ENCODE assay signal across 24 mouse cellular contexts in the genomic region with DNA sequence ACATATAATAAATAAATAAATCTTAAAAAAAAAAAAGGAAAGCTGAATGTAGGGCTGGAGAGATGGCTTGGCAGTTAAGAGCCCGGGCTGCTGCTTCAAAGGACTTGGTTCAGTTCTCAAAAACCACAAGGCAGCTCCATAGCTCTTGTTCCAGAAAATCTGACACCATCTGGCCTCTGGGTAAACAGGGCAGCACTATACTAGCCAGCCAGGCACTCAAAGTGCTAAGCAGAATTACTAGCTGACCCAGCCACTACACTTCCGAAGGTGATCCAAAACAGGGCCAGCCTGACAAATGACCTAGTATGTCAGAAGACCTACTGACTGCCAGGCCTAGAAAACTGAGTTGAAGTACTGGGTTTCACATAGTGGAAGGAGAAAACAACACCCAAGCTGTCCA. TPM values are rescaled to one million over a fixed set of nuclear protein-coding genes. Genes with fewer than 3 reads are reported as not detected.
DNase-seq lines count a peak whose midpoint lies in the region; ATAC-seq lines count a peak whose summit lies in the region.
"Had no signal": no experiment of that assay in that cellular context is flagged by ENCODE, and none has a peak within 500 bp of the region (broad histone marks: within the 10 kb centered on the region; RNA-seq: fewer than 3 reads in every experiment).

No protein-coding gene starts in this region.

- peak; percentile 27 for DNase-seq in cerebellum, adult 11 months
- no peak for DNase-seq in cerebellum, postnatal 14 days
- DNase-seq in gastrocnemius, postnatal 14 days, result peak; percentile 25
- DNase-seq in gastrocnemius, postnatal 10 days, result no peak
- DNase-seq in adipocyte (ENCODE audit: low spot score), result peak; percentile 50
- DNase-seq in cerebellum, postnatal 36 days, result peak; percentile 23 to 37
- DNase-seq in thymus, postnatal 0 days (ENCODE audit: low spot score), result no peak
- DNase-seq: adrenal gland, postnatal 25 days; heart, adult 2 months; heart, postnatal 4 days; kidney, adult 9 months; kidney, postnatal 10 days; liver; lung, embryonic 14.5 days; retina, postnatal 1 day; right cerebral cortex, postnatal 14 days; thymus, postnatal 25 days had no signal

- no peak for ATAC-seq in erythroblast, adult 5-6 weeks (replicated peaks; ENCODE audit: low FRiP score, poor library complexity, severe bottlenecking)
- ATAC-seq: forebrain, embryonic 14.5 days; intestine, postnatal 0 days; midbrain, embryonic 15.5 days had no signal

- intact Hi-C loops in gastrocnemius, postnatal 14 days (cut with DNase I; ENCODE audit: low total_unique reads), result no loop called here

RNA-seq across cellular contexts. Expression of a gene that starts 17.1 kb away (rescaled TPM):
- total RNA-seq in gastrocnemius, postnatal 14 days (2021), result 10 to 100 TPM; 25.0 to 26.7 TPM
- 10 to 100 TPM; 30.4 to 31.8 TPM for total RNA-seq in gastrocnemius, postnatal 10 days (2021)
- polyA plus RNA-seq in thymus, postnatal 0 days (2015; fragmentation: Nextera tagmentation; extraction: Ambion mirVana), result 80.3 and 91.5 TPM in 2 replicates
- total RNA-seq in erythroblast, adult 5-6 weeks (2015; ENCODE audit: low replicate concordance), result 1,353 and 1,373 TPM in 2 replicates
- total RNA-seq in erythroblast, adult 5-6 weeks (2017; ENCODE audit: low replicate concordance), result 1,538 and 2,743 TPM in 2 replicates

RNA-seq across cellular contexts. Expression of a gene that starts 22.2 kb away (rescaled TPM):
- total RNA-seq in gastrocnemius, postnatal 14 days (2021), result not detected
- under 1 TPM in 1 of 2 experiments, not detected in 1; 0.16 TPM for total RNA-seq in gastrocnemius, postnatal 10 days (2021)
- polyA plus RNA-seq in thymus, postnatal 0 days (2015; fragmentation: Nextera tagmentation; extraction: Ambion mirVana), result 22.3 and 24.9 TPM in 2 replicates
- total RNA-seq in erythroblast, adult 5-6 weeks (2015; ENCODE audit: low replicate concordance), result 0.84 TPM in 1 of 2 replicates, not detected in the other
- total RNA-seq in erythroblast, adult 5-6 weeks (2017; ENCODE audit: low replicate concordance), result 0.26 and 2.9 TPM in 2 replicates
- total RNA-seq: adrenal gland, adult 18-20 months; left cerebral cortex, postnatal 14 days; MEL had no signal

RNA-seq across cellular contexts. Expression of a gene that starts 25.7 kb away (rescaled TPM):
- total RNA-seq in gastrocnemius, postnatal 14 days (2021), result 10 to 100 TPM; 12.9 to 19.1 TPM
- total RNA-seq in gastrocnemius, postnatal 10 days (2021), result 10 to 100 TPM; 21.0 to 32.2 TPM
- polyA plus RNA-seq in thymus, postnatal 0 days (2015; fragmentation: Nextera tagmentation; extraction: Ambion mirVana), result 26.4 and 32.1 TPM in 2 replicates
- 0.42 and 3.1 TPM in 2 replicates for total RNA-seq in erythroblast, adult 5-6 weeks (2015; ENCODE audit: low replicate concordance)
- total RNA-seq in erythroblast, adult 5-6 weeks (2017; ENCODE audit: low replicate concordance), result 1.7 and 9.2 TPM in 2 replicates

Comparison
In these comparisons a context has a peak if more than half of its experiments do, and no peak if none do; other contexts are left out.
1. DNase-seq: peak in cerebellum, adult 11 months (single experiment), gastrocnemius, postnatal 14 days (single experiment), adipocyte (single experiment) and cerebellum, postnatal 36 days (2 of 2); none in cerebellum, postnatal 14 days (0 of 2), gastrocnemius, postnatal 10 days (single experiment) and thymus, postnatal 0 days (single experiment).
2. RNA of a gene that starts 17.1 kb away (total RNA-seq): 1,353 to 2,743 TPM in erythroblast, adult 5-6 weeks; 30.4 to 31.8 TPM in gastrocnemius, postnatal 10 days and 25.0 to 26.7 TPM in gastrocnemius, postnatal 14 days; every median in the first group is over 10 times any median in the second.